Mouse (Mus musculus): Measurements from ENCODE around the gene Gsta3. TPM values are rescaled to one million over a fixed set of nuclear protein-coding genes. Genes with fewer than 3 reads are reported as not detected.
"Not testable (repeated sequence)": the region's sequence is repeated elsewhere in the genome, so short reads cannot be mapped to it uniquely, and the experiment has no call there.

The Gsta3 gene
- polyA plus RNA-seq, 1 experiment = 0.97 TPM

- DNase-seq = no peak
- no peaks in the 10 kb centered on the region for H3K27me3 ChIP-seq (ENCODE audit: control insufficient read depth, insufficient read depth, low read length)
- WGBS = 89% methylated on average over 4 of the region's 4 CpGs
- H3K4me1 ChIP-seq (replicated peaks; ENCODE audit: control insufficient read depth, insufficient read depth, low read length) = no peaks in the 10 kb centered on the region
- no peak overlapping the region for H3K27ac ChIP-seq (ENCODE audit: control insufficient read depth, insufficient read depth, low read length)
- no peak overlapping the region for H3K4me3 ChIP-seq (ENCODE audit: control insufficient read depth, insufficient read depth, low read length)
- TF ChIP-seq POLR2A (IDR thresholded peaks at IDR 0.05; ENCODE audit: control insufficient read depth, extremely low read depth, insufficient read depth, low read length, poor library complexity) (no peak), CTCF (IDR thresholded peaks at IDR 0.05; ENCODE audit: borderline replicate concordance, control insufficient read depth, extremely low read depth, insufficient read depth, low read length, poor library complexity) (no peak)
- no peaks in the 10 kb centered on the region for H3K36me3 ChIP-seq (ENCODE audit: control insufficient read depth, insufficient read depth, low read length)
These were observed 13.5 kb downstream of the Gsta3 start for GRCm38 (mm10) chr1:21253856-21254255.

- Histone ChIP-seq H3K4me3 (ENCODE audit: control insufficient read depth, insufficient read depth, low read length) (no peak overlapping the region), H3K4me1 (replicated peaks; ENCODE audit: control insufficient read depth, insufficient read depth, low read length) (no peaks in the 10 kb centered on the region), H3K36me3 (ENCODE audit: control insufficient read depth, insufficient read depth, low read length) (no peaks in the 10 kb centered on the region), H3K27me3 (ENCODE audit: control insufficient read depth, insufficient read depth, low read length) (no peaks in the 10 kb centered on the region), H3K27ac (ENCODE audit: control insufficient read depth, insufficient read depth, low read length) (no peak overlapping the region)
- DNase-seq = no peak
- no peak for TF ChIP-seq POLR2A (IDR thresholded peaks at IDR 0.05; ENCODE audit: control insufficient read depth, extremely low read depth, insufficient read depth, low read length, poor library complexity)
- no peak for TF ChIP-seq CTCF (IDR thresholded peaks at IDR 0.05; ENCODE audit: borderline replicate concordance, control insufficient read depth, extremely low read depth, insufficient read depth, low read length, poor library complexity)
- WGBS = 96% methylated on average over 7 of the region's 7 CpGs
These were observed 15.4 kb downstream of the Gsta3 start for GRCm38 (mm10) chr1:21255625-21256345.

- TF ChIP-seq POLR2A (IDR thresholded peaks at IDR 0.05; ENCODE audit: control insufficient read depth, extremely low read depth, insufficient read depth, low read length, poor library complexity) = no peak
- TF ChIP-seq CTCF (IDR thresholded peaks at IDR 0.05; ENCODE audit: borderline replicate concordance, control insufficient read depth, extremely low read depth, insufficient read depth, low read length, poor library complexity) = no peak
- no peak for DNase-seq
- Histone ChIP-seq H3K4me1 (replicated peaks; ENCODE audit: control insufficient read depth, insufficient read depth, low read length) (no peaks in the 10 kb centered on the region), H3K27ac (ENCODE audit: control insufficient read depth, insufficient read depth, low read length) (no peak overlapping the region), H3K36me3 (ENCODE audit: control insufficient read depth, insufficient read depth, low read length) (no peaks in the 10 kb centered on the region), H3K4me3 (ENCODE audit: control insufficient read depth, insufficient read depth, low read length) (no peak overlapping the region), H3K27me3 (ENCODE audit: control insufficient read depth, insufficient read depth, low read length) (no peaks in the 10 kb centered on the region)
- WGBS = 80% methylated on average over 3 of the region's 3 CpGs
These were observed 16.0 kb downstream of the Gsta3 start for GRCm38 (mm10) chr1:21256391-21256790.

GRCm38 (mm10) chr1:21256871-21257270 lies 16.5 kb downstream of the Gsta3 start:
- Histone ChIP-seq H3K4me3 (ENCODE audit: control insufficient read depth, insufficient read depth, low read length) (no peak overlapping the region), H3K36me3 (ENCODE audit: control insufficient read depth, insufficient read depth, low read length) (no peaks in the 10 kb centered on the region), H3K27me3 (ENCODE audit: control insufficient read depth, insufficient read depth, low read length) (no peaks in the 10 kb centered on the region), H3K4me1 (replicated peaks; ENCODE audit: control insufficient read depth, insufficient read depth, low read length) (no peaks in the 10 kb centered on the region), H3K27ac (ENCODE audit: control insufficient read depth, insufficient read depth, low read length) (no peak overlapping the region)
- DNase-seq = no peak
- TF ChIP-seq POLR2A (IDR thresholded peaks at IDR 0.05; ENCODE audit: control insufficient read depth, extremely low read depth, insufficient read depth, low read length, poor library complexity) = no peak
- TF ChIP-seq CTCF (IDR thresholded peaks at IDR 0.05; ENCODE audit: borderline replicate concordance, control insufficient read depth, extremely low read depth, insufficient read depth, low read length, poor library complexity) = no peak
- 92% methylated on average over 5 of the region's 5 CpGs for WGBS

GRCm38 (mm10) chr1:21259981-21260380 lies 19.6 kb downstream of the Gsta3 start:
- H3K36me3 ChIP-seq (ENCODE audit: control insufficient read depth, insufficient read depth, low read length) = not testable (repeated sequence)
- 94% methylated on average over 8 of the region's 8 CpGs for WGBS

GRCm38 (mm10) chr1:21262401-21262800 lies 22.0 kb downstream of the Gsta3 start:
- no peaks in the 10 kb centered on the region for H3K4me1 ChIP-seq (replicated peaks; ENCODE audit: control insufficient read depth, insufficient read depth, low read length)
- DNase-seq = no peak
- H3K27me3 ChIP-seq (ENCODE audit: control insufficient read depth, insufficient read depth, low read length) = no peaks in the 10 kb centered on the region
- no peak overlapping the region for H3K4me3 ChIP-seq (ENCODE audit: control insufficient read depth, insufficient read depth, low read length)
- no peak for TF ChIP-seq POLR2A (IDR thresholded peaks at IDR 0.05; ENCODE audit: control insufficient read depth, extremely low read depth, insufficient read depth, low read length, poor library complexity)
- no peak for TF ChIP-seq CTCF (IDR thresholded peaks at IDR 0.05; ENCODE audit: borderline replicate concordance, control insufficient read depth, extremely low read depth, insufficient read depth, low read length, poor library complexity)
- H3K36me3 ChIP-seq (ENCODE audit: control insufficient read depth, insufficient read depth, low read length) = no peaks in the 10 kb centered on the region
- no peak overlapping the region for H3K27ac ChIP-seq (ENCODE audit: control insufficient read depth, insufficient read depth, low read length)
- WGBS = 91% methylated on average over 5 of the region's 5 CpGs

More at GRCm38 (mm10) chr1:21259981-21260380, 19.6 kb downstream of the Gsta3 start:
- H3K4me3 ChIP-seq (ENCODE audit: control insufficient read depth, insufficient read depth, low read length); H3K27ac ChIP-seq (ENCODE audit: control insufficient read depth, insufficient read depth, low read length); H3K4me1 ChIP-seq (replicated peaks; ENCODE audit: control insufficient read depth, insufficient read depth, low read length); DNase-seq; H3K27me3 ChIP-seq (ENCODE audit: control insufficient read depth, insufficient read depth, low read length): not testable (repeated sequence)

- H3K36me3 ChIP-seq (ENCODE audit: control insufficient read depth, insufficient read depth, low read length) = no peaks in the 10 kb centered on the region
- H3K27me3 ChIP-seq (ENCODE audit: control insufficient read depth, insufficient read depth, low read length) = no peaks in the 10 kb centered on the region
- TF ChIP-seq CTCF (IDR thresholded peaks at IDR 0.05; ENCODE audit: borderline replicate concordance, control insufficient read depth, extremely low read depth, insufficient read depth, low read length, poor library complexity) (no peak), POLR2A (IDR thresholded peaks at IDR 0.05; ENCODE audit: control insufficient read depth, extremely low read depth, insufficient read depth, low read length, poor library complexity) (no peak)
- H3K4me1 ChIP-seq (replicated peaks; ENCODE audit: control insufficient read depth, insufficient read depth, low read length) = no peaks in the 10 kb centered on the region
- no peak for DNase-seq
- no peak overlapping the region for H3K27ac ChIP-seq (ENCODE audit: control insufficient read depth, insufficient read depth, low read length)
- H3K4me3 ChIP-seq (ENCODE audit: control insufficient read depth, insufficient read depth, low read length) = no peak overlapping the region
- WGBS = 92% methylated on average over 4 of the region's 4 CpGs
These were observed 23.6 kb downstream of the Gsta3 start for GRCm38 (mm10) chr1:21263986-21264385.

All from thymus, adult 2 months (tissue).